Mouse (Mus musculus) regulatory T cell (primary cell): ENCODE measurements at regions not wholly inside any gene's neighbourhood (a gene's known extent, or its start where the extent isn't known, plus 50 kb on each side); places are given as distances from the start of the nearest gene placed in this dataset.

ENCODE experiments used
- in situ Hi-C: fragments of 300-600 bp; cut with MboI, MseI; formaldehyde crosslinking; loops from one replicate; pipeline ENCODE4 v1.15.1; 2025; ENCODE audit warnings: high pct_unique_total_duplicates

DNA sequence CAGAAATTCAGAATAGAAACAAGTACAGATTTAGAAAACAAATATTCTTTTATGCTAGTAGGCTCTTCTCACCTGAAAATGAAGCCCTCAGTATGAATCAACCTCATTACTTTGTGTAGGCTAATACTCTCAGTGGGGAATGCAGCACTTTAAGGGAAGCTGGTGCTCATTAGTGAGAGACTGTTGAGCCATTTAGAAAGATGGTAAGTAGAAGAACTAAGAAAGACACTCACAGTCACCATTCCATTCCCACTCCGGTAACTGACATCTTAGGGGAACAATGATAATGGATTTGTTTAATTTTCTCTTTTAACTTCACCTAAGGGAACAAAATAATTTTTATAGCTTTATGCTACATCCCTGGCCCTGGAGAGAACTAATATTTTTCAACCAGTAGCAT, 648.0 kb upstream of the Nova1 start:
- in situ Hi-C loops: no loop called here

DNA sequence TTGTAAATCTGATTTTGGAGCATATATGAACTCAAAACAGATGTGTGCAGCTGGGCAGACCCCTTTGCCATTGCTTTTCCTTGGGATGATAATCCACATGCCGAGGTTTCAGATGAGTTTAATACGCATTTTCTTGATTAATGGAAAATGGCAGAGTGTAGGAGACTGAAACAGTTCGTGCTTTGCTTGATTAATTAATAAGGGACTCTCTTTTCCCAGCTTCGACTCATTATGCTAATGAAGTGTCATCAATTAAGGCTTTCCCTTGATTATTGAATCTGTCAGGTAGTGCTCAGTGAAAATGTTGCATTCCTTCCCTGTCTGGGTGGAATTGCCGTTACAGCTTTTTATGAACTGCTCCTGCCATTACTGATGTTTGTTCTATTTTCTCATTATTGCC, 647.2 kb upstream of the Nova1 start:
- in situ Hi-C loops: no loop called here

DNA sequence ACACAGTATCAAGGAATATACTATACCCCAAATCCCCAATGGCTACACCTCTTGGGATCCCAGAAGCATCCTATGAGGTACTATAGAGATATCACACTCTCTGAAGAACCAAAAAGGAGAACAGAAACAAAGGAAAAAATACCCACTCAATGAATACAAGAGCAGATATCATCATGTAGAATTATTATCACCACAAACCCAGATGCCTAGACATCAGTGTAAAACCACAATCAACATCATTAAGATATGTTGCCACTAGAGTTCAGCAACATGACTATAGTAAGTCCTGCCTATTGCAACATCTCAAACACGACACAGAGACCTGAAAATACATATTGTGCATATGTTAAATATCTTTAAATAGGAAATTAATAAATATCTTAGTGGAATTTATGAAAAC, 612.9 kb upstream of the Nova1 start:
- in situ Hi-C loops: no loop called here

DNA sequence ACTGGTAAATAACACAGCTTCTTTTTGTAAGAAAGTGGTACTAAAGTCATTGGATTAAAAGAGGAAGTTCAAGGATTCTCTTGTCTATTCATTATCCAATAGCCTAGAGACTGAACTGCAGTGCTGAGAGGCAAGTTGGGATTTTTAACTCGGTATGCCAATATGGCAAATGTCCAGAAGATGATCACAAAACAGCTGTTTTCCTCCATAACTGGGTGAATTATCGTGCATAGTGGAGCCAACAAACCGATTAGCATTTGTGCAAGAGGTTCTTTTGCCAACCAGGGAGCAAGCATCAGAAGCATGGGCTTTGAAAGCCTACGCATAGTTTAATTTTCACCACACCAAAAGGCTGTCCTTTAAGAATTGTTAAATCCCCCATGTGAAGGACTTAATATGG, 593.5 kb upstream of the Nova1 start:
- in situ Hi-C loops: no loop called here

DNA sequence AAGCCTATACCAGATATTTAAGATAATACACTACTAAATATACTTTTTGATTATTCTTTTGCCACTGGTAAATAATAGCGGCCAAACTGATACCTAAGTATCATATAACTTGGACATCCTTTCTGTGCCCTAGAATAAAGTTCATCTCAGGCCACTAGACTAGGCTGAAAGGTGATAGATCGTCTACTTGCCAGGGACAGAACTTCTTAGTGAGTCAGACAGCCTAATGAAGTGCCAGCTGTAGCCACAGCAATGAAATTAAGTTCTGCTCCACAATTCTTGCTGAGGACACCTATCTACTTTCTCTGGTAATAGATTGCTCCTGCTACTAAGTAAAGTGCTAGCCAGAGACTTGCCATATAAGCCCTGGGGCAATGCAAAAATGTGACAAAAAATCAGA, 587.8 kb upstream of the Nova1 start:
- in situ Hi-C loops: no loop called here

DNA sequence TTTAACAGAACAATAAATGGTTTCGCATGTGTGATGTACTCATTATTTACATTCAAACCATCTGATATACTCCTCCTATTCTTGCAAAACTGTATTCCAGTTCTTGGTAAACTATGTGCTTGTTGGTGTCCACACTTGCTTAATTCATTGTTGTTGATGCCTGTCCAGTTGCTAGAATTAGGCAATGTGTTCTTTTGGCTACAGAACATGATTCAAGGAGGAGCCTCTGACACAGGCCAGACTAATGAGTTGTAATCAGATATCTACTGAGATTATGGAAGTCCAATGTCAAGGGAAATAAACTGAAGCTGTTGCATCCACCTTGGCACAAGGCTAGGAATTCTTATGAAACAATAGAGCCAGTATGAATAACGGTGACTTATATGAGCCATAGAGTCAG, 587.4 kb upstream of the Nova1 start:
- in situ Hi-C loops: no loop called here

DNA sequence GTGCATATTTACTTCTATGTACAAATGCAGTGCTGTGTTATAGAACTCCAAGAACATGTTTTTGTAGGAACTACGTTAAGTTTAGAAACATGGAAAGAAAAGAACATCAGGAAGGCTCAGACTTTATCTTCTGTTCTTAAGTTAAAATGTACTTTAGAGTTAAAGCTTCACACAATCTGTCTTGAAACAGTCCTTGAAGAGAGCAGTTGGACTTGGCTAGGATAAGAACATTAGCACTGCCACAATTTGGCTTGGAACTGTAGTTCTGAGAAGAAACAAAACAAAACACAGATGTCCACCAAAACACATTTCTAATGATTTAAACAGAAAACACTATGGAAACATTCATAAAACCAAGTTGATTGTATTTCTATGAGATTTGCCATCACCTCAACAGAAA, 564.5 kb upstream of the Nova1 start:
- in situ Hi-C loops: no loop called here

DNA sequence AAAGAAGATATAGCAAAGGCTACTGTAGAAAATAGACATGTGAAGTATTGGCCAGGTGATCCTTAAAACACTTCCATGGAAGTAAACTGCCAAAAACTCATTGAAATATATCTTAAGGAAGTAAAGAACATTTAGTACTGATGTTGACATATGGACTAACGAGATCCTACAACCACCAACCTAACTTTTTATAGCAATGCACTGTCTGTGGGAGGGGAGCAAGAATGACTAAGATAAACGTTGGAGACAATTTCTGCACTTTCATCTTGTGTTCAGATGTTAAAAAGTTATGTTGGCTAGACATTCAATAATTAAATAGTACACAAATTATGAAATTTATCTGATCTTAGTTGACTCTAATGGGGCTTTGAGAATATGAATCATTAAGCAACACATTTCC, 534.5 kb upstream of the Nova1 start:
- in situ Hi-C loops: no loop called here

DNA sequence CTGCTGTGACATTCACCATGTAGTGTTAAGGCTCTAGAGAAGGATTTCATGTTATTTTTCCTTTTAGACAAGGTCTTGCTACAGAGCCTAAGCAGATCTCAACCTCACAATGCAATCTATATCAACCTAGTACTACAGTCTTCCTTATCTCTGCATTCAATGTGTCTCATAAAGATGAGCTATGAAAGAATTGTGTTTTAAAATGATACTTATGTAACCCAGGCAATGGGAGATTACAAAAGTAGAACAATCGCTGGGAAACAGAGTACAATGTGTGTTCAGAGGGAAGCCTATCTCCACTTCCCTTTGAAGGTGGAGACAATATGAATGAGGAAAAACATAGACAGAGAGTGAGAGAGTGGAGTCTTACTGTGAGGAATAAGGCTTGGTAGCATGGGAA, 532.5 kb upstream of the Nova1 start:
- in situ Hi-C loops: no loop called here

DNA sequence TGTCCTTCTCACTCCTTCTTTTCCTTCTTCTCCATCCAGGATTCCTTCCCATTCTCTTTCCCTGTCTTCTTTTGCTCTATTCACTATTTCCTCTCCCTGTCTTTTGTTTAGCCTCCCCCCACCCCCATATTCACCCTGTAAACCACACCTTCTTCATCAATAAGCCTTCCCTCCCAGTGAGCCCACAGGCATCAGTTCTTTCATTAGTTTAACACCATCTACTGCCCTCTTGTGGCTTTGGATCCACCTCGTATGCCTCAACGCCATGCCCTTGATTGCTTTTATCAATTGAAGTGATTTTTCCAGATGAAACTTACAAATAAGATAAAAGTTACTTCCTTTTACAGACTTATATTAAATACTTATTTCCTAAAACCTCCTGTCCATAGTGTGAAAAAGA, 494.7 kb upstream of the Nova1 start:
- in situ Hi-C loops: no loop called here

DNA sequence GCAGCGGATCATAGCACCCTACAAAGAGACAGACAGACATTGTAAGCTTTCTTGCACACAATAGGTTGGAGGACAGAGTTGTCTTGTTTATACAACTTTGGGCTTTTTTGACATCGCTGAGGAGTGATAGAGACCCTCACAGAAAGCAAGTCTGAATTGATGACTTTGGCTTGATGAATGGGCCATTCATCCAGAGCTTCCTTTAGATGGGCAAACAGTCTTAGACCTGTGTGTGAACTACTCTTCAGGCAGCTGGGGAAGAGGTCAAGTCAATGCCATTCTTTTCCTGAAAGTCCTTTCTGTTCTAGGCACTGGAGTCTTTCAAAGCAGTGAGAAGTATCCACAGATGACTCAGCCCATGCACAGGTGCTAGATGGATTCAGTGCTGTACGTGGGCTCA, 457.2 kb upstream of the Nova1 start:
- in situ Hi-C loops: no loop called here

DNA sequence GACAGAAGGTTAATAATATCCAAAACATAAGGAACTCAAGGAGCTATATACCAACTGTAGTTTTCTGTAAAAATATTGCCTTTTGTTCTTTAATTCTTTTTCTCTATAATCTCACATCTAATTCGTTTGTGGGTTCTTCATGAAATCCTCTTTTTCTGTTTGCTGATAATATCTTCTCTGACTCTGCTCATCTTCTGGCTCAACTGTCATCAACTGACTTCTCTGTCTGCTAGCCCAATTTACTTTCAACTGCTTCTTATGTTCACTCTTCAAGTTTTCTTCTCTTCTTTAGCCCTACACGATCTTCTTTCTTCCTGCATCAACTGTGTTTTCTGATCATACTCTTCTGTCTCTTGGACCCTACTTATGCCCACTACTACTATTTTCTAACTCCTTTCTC, 453.6 kb upstream of the Nova1 start:
- in situ Hi-C loops: no loop called here

DNA sequence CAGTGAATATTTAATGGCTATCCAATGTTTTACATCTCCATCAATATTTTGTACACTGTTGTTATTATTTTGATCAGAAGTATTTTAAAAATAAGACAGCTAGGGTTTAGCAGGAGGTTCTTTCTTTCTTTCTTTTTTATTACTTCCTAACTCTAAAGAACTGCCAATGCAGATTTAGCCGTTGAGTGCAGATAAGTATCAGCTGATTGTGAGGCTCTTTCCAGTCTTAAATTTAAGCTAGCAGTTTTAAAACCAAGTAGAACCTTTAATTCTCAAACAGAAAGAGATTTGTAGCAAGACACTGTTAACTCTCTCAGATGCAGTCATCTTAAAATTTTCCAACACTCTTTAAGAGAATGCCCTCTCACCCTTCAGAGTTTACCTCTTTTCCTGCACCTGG, 445.4 kb upstream of the Nova1 start:
- in situ Hi-C loops: no loop called here

DNA sequence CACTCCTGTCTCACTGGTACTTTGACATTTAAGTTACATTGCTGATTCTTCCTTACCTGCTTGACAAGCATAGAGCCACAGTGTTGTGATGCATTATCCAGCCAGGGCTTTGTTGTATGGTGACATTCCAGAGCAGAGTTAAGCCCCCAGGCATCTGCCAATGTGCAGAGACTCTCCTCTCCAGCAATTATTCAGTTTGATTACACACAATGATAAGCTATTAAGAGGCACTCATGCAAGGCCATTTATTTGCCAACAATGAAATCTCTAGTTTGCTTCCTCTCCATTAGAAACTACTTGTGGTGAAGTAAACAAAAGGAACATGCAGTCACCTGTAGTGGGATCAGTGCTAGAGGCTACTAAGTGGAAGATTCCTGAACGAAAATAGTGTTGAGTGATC, 444.7 kb upstream of the Nova1 start:
- in situ Hi-C loops: no loop called here

DNA sequence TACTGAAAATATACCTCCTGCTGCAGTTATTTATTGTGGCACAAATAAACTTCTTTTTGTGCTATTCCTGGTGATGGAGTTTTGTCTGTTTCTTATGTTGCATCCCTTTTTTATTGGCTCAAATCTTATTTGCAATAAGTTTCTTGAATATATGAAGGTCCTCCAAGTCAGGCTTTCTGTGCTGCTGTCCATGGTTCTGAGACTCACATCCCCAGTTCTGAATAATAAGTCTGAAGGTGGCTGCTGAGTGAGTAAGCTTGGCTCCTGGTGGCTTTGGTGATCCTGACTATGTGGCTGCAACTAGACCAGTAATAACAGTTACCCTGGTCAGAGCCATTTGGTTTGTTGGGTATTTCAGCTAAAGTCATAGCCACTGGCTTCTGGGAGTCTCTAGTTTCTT, 433.6 kb upstream of the Nova1 start:
- in situ Hi-C loops: no loop called here

DNA sequence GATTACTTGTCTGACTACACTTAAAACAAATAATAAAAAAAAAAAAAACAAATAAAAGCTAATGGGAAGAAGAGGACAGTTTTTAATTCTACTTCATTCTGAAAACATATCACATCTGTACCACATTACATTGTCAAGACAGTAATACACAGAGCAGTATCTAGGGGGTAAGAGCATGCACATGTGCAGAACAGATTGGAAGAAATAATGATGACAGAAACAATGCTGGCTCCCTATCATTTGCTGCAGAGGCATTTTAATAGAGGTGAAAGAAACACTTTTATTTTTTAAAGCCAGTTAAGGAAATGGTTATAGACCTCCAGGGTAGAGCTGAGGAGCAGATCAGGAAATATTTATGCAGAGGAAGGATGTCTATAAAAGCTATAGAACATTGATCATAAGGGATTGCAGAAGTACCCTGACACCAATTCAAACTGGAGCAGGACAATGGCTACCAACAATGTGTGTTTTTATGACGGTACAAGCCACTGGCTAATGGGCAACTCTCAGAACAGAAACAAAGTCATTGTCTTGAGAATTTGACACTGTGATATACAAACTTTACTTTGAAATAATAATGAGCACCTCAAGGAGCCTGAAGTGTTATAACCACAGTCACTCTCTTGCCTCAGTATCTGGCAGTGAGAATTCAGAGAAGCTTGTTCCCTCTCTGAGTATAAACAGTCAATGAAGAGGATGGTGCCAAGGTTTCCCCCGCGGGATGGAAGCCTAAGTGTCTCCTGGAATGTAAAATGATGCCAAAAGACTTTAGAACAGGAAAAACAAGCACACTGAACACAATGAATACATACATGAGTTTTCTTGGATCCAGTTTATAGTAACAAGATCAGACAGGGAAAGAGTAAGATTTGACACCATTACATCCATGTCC, 425.1 kb upstream of the Nova1 start:
- in situ Hi-C loops: no loop called here

DNA sequence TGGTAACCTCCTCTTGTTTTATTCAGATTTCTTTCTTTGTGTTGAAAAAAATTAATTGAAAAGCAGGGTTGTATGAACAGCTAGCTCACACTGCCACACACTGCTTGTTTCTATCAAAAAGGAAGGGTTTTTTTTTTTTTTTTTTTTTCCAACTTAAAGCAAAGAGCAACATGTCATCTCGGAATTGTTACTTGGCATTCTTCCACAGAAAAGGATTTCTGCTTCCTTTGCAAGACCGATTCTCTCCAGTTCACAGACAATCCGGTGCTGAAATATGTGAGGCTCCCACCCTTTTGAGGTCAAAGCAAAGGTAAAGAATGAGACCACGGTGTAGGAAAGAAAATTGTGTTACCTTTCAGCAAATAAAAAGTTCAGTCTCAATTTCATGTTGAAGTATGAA, 401.3 kb upstream of the Nova1 start:
- in situ Hi-C loops: no loop called here

DNA sequence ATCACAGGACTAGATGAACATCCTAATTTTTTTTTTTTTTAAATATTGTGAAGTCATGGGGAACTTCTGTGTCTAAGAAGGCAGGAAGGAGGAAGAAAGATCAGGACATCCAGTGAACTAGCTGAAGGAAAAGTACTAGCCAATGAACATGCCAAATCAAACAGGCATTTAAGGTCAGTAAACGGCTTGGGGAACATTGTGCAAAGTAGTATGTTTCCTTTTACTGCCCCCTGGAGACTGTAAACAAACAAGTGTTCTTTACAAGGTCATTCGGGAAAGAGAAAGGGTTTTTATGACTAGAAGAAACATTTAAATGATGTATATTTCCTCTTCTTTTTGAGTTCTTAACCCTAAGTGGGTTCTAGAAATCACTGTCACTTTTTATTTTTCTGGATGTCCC, 400.6 kb upstream of the Nova1 start:
- in situ Hi-C loops: no loop called here

DNA sequence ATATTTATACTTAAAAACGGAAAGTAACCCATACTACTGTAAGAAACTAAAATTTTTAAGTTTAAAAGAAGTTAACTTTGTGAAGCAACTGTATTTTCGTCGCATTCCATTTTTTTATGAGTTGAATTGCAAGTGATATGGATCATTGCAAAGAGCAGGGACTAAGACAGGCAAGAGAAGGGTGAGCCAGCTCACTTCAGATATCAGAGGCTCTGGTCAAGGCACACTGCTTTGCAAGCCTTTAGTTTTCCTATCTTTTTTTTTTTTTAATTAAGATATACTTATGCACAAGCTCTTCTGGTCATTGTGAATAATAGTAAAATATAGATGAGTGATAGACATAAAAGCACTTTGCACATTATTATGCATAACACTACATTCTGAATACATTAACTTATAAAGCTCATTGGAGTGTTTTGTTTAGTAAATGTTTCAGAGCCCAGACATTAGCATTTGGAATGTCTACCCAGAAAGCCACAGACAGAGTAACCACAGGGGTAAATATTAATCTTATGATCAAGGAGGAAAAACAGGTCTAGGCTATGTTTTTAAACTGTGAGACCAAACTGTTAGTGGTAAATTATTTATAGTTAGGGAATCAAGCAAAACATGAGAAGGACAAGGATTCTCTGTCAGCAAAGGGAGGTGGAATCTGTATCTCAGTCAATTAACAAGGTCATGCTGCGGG, 392.8 kb upstream of the Nova1 start:
- in situ Hi-C loops: no loop called here

DNA sequence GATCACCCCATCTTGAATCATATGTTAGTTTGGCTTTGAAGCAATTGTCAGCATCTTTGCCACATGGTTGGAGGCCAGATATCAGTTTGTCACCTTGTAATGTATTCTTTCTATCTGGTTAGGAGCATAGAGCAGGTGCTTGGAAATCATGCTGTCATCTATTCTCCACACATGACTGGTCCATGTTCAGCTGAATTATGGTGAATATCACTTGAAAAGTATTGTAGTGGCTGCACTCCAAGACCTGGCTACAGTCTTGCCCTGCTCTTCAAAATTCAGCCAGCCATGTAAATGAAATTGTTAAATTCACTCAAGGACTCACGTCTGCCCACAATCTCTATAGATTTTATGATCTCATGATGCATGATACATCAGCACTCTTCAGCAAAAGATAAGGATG, 384.2 kb upstream of the Nova1 start:
- in situ Hi-C loops: no loop called here

DNA sequence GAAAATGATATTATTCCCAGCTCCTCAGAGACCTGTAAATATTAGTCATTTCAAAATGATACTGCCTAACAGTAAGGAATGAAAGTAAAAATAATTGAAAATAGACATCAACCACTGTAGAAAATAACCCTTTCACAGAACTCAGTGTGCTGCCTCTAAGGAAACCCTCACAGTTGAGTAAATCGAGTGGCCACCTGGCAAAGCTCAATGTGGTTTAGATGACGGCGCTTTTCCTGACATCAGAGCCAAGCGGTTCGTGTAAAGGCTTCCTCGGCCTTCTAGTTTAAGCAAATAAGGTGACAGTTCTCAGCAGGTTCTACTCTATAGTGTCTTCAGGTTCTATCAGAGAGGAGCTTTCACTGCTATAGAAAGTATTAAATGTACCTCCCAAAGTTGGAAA, 379.9 kb upstream of the Nova1 start:
- in situ Hi-C loops: no loop called here

DNA sequence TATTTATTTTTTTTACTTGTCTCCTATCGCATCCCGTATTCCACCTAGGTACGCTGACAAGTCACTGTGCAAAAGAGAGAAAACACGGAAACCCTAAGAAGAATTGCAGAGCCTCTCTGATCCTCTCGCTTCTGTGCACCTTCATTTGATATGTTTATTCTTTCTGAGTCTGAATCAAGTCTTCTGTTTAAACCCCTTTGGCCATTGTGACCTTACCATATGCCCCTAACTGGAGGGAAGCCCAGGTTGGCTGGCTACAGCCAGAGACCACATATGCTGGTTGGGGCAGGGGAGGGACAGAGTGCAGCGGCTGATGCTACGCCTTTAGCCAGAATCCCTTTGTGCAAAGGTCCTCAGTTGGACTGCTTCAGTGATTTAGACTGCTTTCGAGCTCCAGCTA, 346.0 kb upstream of the Nova1 start:
- in situ Hi-C loops: no loop called here

DNA sequence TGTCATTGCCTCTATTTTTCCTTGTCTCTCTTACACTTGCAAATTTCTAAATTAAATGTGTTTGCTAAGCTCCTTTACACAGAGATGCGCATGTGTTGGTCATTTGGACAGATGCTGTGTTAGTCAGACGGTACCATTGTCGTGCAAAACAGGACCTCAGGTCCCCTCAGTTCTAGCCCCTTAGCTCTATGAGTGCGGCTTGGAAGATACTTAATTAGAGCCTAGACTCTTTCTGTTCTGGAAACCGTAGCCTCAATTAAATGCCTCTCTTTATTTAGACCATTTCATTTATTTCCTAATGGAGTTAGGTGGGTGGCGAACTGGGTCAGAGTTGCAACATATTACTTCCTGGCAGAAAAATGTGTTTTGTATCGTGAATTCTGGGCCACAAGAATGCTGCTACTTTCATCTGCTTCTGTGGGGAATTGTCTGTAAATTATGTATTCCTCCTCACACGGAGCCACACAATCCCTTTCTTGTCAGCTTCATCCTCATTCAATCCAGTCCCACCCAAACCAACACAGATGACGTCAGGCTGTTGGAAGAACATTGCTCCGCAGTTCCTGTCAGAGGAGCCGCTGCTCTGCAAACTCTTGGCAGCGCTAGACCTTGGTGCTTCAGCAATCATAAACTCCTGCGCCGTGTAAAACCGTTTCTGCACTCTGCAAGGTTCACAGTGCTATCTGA, 345.4 kb upstream of the Nova1 start:
- in situ Hi-C loops: no loop called here
